Mouse (Mus musculus): ENCODE data around the gene Hecw2. TPM values are rescaled to one million over a fixed set of nuclear protein-coding genes. Genes with fewer than 3 reads are reported as not detected.

The Hecw2 gene
- total and polyA plus RNA-seq, 3 experiments: 0.27 TPM; not detected in 2

DNA sequence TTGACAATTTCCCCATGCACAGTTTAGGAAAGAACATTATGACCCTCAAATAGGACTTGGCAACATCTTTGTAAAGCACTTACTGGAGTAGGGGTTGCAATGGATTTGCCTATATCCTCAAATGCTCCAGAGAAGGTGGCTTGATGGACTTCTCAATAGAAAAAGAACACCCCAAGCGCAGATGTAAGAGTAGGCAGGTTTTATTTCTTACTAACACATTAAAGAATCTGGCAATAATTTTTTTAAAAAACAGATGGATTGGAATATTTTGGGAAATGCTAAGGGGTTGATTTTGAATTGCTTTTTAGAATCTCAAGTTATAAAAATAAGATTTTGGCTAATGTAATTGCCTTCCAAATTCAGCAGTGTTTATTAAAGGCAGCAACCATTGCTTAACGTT, 133.9 kb downstream of the Hecw2 start:
- no peak overlapping the region for H3K4me3 ChIP-seq (ENCODE audit: low read depth, low read length)
- H3K27me3 ChIP-seq (ENCODE audit: insufficient read depth, low read length): no peaks in the 10 kb centered on the region
- no peaks in the 10 kb centered on the region for H3K4me1 ChIP-seq (ENCODE audit: insufficient read depth, low read depth, low read length)
- DNase-seq (ENCODE audit: low spot score) (no peak), ATAC-seq (ENCODE audit: extremely low read depth, insufficient number of reproducible peaks, low FRiP score, poor library complexity, severe bottlenecking) (no peak)
- TF ChIP-seq POLR2AphosphoS5 (IDR thresholded peaks at IDR 0.05; ENCODE audit: insufficient replicate concordance, low read depth, low read length) (no peak), GATA1 (IDR thresholded peaks at IDR 0.05; ENCODE audit: borderline replicate concordance, low read length) (no peak), TAL1 (conservative IDR thresholded peaks at IDR 0.05; ENCODE audit: low read depth, low read length) (no peak), CTCF (IDR thresholded peaks at IDR 0.05; ENCODE audit: low read depth, low read length) (no peak), GATA2 (IDR thresholded peaks at IDR 0.05; ENCODE audit: borderline replicate concordance, low read depth, low read length) (no peak)
- no peaks in the 10 kb centered on the region for H3K9me3 ChIP-seq (replicated peaks)
- H3K36me3 ChIP-seq (replicated peaks): no peaks in the 10 kb centered on the region

DNA sequence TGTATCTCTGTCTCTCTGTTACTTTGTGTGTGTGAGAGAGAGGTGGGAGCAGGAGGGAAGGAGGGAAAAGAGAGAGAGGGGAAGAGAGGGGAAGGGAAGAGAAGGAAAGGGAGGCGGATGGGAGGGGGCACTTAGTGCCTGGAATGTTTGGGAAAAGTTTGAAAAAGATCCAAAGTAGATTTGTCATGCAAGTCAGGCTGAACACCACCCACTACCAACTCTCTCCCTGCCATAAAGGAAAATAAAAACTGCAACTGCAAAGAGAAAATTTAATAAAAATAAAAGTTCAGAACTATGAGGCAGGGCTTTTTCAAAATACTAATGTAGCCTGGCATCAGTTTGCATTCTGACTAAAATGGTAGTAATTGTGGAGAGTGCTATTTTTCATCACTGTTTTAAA, 135.2 kb downstream of the Hecw2 start:
- DNase-seq (ENCODE audit: low spot score) (no peak), ATAC-seq (ENCODE audit: extremely low read depth, insufficient number of reproducible peaks, low FRiP score, poor library complexity, severe bottlenecking) (no peak)
- Histone ChIP-seq H3K9me3 (replicated peaks) (no peaks in the 10 kb centered on the region), H3K4me3 (ENCODE audit: low read depth, low read length) (no peak overlapping the region), H3K36me3 (replicated peaks) (no peaks in the 10 kb centered on the region), H3K4me1 (ENCODE audit: insufficient read depth, low read depth, low read length) (no peaks in the 10 kb centered on the region), H3K27me3 (ENCODE audit: insufficient read depth, low read length) (no peaks in the 10 kb centered on the region)
- TF ChIP-seq POLR2AphosphoS5 (IDR thresholded peaks at IDR 0.05; ENCODE audit: insufficient replicate concordance, low read depth, low read length) (no peak), GATA2 (IDR thresholded peaks at IDR 0.05; ENCODE audit: borderline replicate concordance, low read depth, low read length) (no peak), GATA1 (IDR thresholded peaks at IDR 0.05; ENCODE audit: borderline replicate concordance, low read length) (no peak), CTCF (IDR thresholded peaks at IDR 0.05; ENCODE audit: low read depth, low read length) (no peak), TAL1 (conservative IDR thresholded peaks at IDR 0.05; ENCODE audit: low read depth, low read length) (no peak)

DNA sequence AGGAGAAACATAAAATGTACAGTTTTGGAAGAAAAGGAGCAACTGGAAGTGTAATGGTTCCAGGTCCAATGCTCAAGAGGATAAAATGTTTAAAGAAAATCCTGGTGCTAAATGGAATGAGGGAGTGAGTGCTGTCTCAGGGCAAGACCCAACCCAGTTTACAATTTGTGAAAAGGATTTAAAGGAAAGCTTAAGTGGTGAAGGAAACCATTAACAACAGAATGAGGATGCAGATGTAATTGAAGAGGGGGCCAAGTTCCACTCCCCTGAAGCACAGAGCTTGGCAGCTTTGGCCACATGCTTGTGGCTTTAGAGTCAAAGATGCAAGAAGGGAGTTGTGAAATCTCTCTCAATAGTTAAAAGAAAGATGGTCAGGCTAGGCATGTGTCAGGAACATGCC, 142.2 kb downstream of the Hecw2 start:
- ATAC-seq (ENCODE audit: extremely low read depth, insufficient number of reproducible peaks, low FRiP score, poor library complexity, severe bottlenecking): no peak
- H3K36me3 ChIP-seq (replicated peaks): no peaks in the 10 kb centered on the region
- no peak for DNase-seq (ENCODE audit: low spot score)
- H3K4me3 ChIP-seq (ENCODE audit: low read depth, low read length): no peak overlapping the region
- H3K9me3 ChIP-seq (replicated peaks): no peaks in the 10 kb centered on the region
- no peaks in the 10 kb centered on the region for H3K27me3 ChIP-seq (ENCODE audit: insufficient read depth, low read length)
- TF ChIP-seq GATA1 (IDR thresholded peaks at IDR 0.05; ENCODE audit: borderline replicate concordance, low read length) (no peak), GATA2 (IDR thresholded peaks at IDR 0.05; ENCODE audit: borderline replicate concordance, low read depth, low read length) (no peak), CTCF (IDR thresholded peaks at IDR 0.05; ENCODE audit: low read depth, low read length) (no peak), POLR2AphosphoS5 (IDR thresholded peaks at IDR 0.05; ENCODE audit: insufficient replicate concordance, low read depth, low read length) (no peak)
- H3K4me1 ChIP-seq (ENCODE audit: insufficient read depth, low read depth, low read length): no peaks in the 10 kb centered on the region

- ATAC-seq (ENCODE audit: extremely low read depth, insufficient number of reproducible peaks, low FRiP score, poor library complexity, severe bottlenecking): no peak
- DNase-seq (ENCODE audit: low spot score): no peak
- H3K9me3 ChIP-seq (replicated peaks): no peaks in the 10 kb centered on the region
- no peaks in the 10 kb centered on the region; the same call in 1 of the 2 replicates for H3K27me3 ChIP-seq (ENCODE audit: insufficient read depth, low read length)
- no peaks in the 10 kb centered on the region for H3K36me3 ChIP-seq (replicated peaks)
- H3K4me3 ChIP-seq (ENCODE audit: low read depth, low read length): no peak overlapping the region
- TF ChIP-seq GATA1 (IDR thresholded peaks at IDR 0.05; ENCODE audit: borderline replicate concordance, low read length) (no peak), POLR2AphosphoS5 (IDR thresholded peaks at IDR 0.05; ENCODE audit: insufficient replicate concordance, low read depth, low read length) (no peak), CTCF (IDR thresholded peaks at IDR 0.05; ENCODE audit: low read depth, low read length) (no peak), GATA2 (IDR thresholded peaks at IDR 0.05; ENCODE audit: borderline replicate concordance, low read depth, low read length) (no peak), TAL1 (conservative IDR thresholded peaks at IDR 0.05; ENCODE audit: low read depth, low read length) (no peak)
- no peaks in the 10 kb centered on the region for H3K4me1 ChIP-seq (ENCODE audit: insufficient read depth, low read depth, low read length)
Measured at GRCm38 (mm10) chr1:54046923-54047322, 148.0 kb downstream of the Hecw2 start.

- ATAC-seq (ENCODE audit: extremely low read depth, insufficient number of reproducible peaks, low FRiP score, poor library complexity, severe bottlenecking) (no peak), DNase-seq (ENCODE audit: low spot score) (no peak)
- H3K4me3 ChIP-seq (ENCODE audit: low read depth, low read length): no peak overlapping the region
- H3K4me1 ChIP-seq (ENCODE audit: insufficient read depth, low read depth, low read length): no peaks in the 10 kb centered on the region
- no peaks in the 10 kb centered on the region; the same call in 1 of the 2 replicates for H3K27me3 ChIP-seq (ENCODE audit: insufficient read depth, low read length)
- no peaks in the 10 kb centered on the region for H3K36me3 ChIP-seq (replicated peaks)
- H3K9me3 ChIP-seq (replicated peaks): no peaks in the 10 kb centered on the region
- TF ChIP-seq GATA2 (IDR thresholded peaks at IDR 0.05; ENCODE audit: borderline replicate concordance, low read depth, low read length) (no peak), TAL1 (conservative IDR thresholded peaks at IDR 0.05; ENCODE audit: low read depth, low read length) (no peak), GATA1 (IDR thresholded peaks at IDR 0.05; ENCODE audit: borderline replicate concordance, low read length) (no peak), CTCF (IDR thresholded peaks at IDR 0.05; ENCODE audit: low read depth, low read length) (no peak), POLR2AphosphoS5 (IDR thresholded peaks at IDR 0.05; ENCODE audit: insufficient replicate concordance, low read depth, low read length) (no peak)
Measured at GRCm38 (mm10) chr1:54039062-54039461, 155.9 kb downstream of the Hecw2 start.

- no peak for TF ChIP-seq GATA1 (IDR thresholded peaks at IDR 0.05; ENCODE audit: borderline replicate concordance, low read length)
- no peak for TF ChIP-seq TAL1 (conservative IDR thresholded peaks at IDR 0.05; ENCODE audit: low read depth, low read length)
- TF ChIP-seq POLR2AphosphoS5 (IDR thresholded peaks at IDR 0.05; ENCODE audit: insufficient replicate concordance, low read depth, low read length): no peak
- TF ChIP-seq CTCF (IDR thresholded peaks at IDR 0.05; ENCODE audit: low read depth, low read length): no peak
- no peak for TF ChIP-seq GATA2 (IDR thresholded peaks at IDR 0.05; ENCODE audit: borderline replicate concordance, low read depth, low read length)
- no peak for DNase-seq (ENCODE audit: low spot score)
Measured at GRCm38 (mm10) chr1:54017686-54018085, 177.3 kb downstream of the Hecw2 start.

More at GRCm38 (mm10) chr1:54017686-54018085, 177.3 kb downstream of the Hecw2 start:
- no peaks in the 10 kb centered on the region for H3K9me3 ChIP-seq (replicated peaks)
- H3K27me3 ChIP-seq (ENCODE audit: insufficient read depth, low read length): no peaks in the 10 kb centered on the region
- no peaks in the 10 kb centered on the region for H3K4me1 ChIP-seq (ENCODE audit: insufficient read depth, low read depth, low read length)
- no peaks in the 10 kb centered on the region for H3K36me3 ChIP-seq (replicated peaks)
- no peak overlapping the region for H3K4me3 ChIP-seq (ENCODE audit: low read depth, low read length)
- no peak for ATAC-seq (ENCODE audit: extremely low read depth, insufficient number of reproducible peaks, low FRiP score, poor library complexity, severe bottlenecking)

Measured in G1E (cell line).